Mouse (Mus musculus): ENCODE measurements around the gene Gm14443.
"Not testable (repeated sequence)": the region's sequence is repeated elsewhere in the genome, so short reads cannot be mapped to it uniquely, and the experiment has no call there.

Gm14443 gene

GRCm38 (mm10) chr2:175175401-175176180 is at the start of gene Gm14443:
TSS of gene Gm14443 (minus strand) at chr2:175175871.
- DNase-seq (ENCODE audit: low read depth, low spot score), result not testable (repeated sequence)

DNA sequence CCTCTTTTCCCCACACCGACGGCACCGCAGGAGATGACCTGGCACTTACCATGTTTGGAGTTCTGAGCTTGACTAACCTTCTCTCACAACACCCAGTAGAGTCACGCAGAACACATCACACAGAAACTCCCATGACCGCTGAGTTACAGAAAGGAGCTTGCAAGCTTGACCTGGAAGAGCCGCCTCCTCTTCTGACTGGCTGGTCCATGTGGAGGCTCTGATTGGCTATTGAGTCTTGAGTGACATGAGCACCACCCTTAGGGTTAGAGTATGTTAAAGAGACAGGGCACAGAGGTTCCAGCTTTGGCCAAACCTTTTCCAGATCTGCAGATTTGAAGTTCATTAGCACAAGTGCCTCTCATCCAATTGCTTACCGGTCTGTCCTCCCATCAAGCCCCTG is 31.1 kb upstream of the Gm14443 start, which contains the start of gene Gm14391:
Gm14391 (minus strand) TSS at position 186 of the 400 bp plus-strand sequence.
- not testable (repeated sequence) for DNase-seq (ENCODE audit: low read depth, low spot score)

- not testable (repeated sequence) for DNase-seq (ENCODE audit: low read depth, low spot score)
Measured at GRCm38 (mm10) chr2:175179008-175179407, 3.3 kb upstream of the Gm14443 start.

DNA sequence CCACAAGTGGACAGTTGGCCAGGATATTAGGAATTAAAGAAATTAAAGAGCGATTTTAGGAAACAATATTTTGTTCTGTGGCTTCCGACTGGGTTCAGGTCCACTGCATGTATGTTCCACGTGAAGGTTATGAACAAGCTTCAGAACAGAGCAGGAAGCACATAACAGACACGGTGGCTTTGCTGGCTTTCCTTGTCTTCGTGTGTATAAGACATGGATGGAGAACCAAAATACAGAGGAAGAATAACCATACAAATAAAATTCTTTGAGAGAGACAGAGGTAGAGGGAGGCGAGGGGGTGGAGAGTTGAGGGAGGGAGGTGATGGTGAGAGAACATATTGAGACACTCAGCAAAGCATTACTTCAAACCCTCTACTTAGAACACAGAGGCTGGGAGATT is 641 bp upstream of the Gm14443 start:
- DNase-seq (ENCODE audit: low read depth, low spot score), result no peak

DNA sequence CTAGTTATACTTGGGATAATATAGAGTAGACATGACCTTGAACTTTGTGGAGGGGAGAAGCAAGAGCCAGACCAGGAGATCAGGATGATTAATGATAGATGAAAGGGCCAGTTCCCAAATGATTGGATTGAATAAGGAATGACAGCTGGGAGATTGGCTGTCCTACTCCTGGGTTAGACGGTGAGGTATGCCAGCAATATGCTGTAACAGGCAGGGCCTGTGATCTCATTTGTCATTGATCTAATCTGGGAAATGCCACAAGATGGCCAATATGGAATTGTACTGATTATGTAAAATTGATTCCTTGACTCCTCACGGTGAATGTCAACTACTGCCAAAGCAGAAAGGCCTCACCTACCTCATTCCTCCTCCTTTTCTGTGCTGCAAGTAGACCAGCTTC is 1.6 kb downstream of the Gm14443 start:
- not testable (repeated sequence) for DNase-seq (ENCODE audit: low read depth, low spot score)

DNA sequence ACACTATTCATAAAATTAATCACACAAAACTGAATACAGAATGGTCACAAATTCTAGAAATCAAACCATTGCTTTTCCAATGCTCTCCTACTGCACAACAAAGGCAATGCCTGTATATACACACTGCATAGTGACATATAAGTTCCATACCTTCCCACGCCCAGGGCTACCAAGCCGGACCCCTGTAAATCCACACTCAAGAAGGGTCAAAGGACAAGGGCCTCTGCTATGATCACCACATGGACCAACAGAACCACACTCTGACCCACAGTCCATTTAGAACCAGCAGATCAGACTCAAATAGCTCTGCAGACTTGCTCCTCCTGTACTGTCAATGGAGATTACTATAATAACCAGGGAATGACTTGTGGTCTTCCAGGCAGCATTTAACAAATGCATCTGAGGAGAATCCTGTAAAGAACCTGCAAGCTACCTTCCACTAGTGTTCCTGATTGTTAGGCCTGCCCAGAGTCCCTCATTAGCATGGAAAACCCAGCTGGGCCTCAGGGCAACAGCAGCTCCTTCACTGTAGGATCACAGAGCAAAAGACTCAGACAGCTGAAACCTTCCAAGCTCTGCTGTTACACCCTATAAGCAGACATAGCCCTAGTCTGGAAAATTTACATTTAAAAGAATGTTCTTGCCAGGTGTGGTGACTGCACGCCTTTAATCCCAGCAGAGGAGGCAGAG is 2.6 kb downstream of the Gm14443 start:
- DNase-seq (ENCODE audit: low read depth, low spot score), result not testable (repeated sequence)

DNA sequence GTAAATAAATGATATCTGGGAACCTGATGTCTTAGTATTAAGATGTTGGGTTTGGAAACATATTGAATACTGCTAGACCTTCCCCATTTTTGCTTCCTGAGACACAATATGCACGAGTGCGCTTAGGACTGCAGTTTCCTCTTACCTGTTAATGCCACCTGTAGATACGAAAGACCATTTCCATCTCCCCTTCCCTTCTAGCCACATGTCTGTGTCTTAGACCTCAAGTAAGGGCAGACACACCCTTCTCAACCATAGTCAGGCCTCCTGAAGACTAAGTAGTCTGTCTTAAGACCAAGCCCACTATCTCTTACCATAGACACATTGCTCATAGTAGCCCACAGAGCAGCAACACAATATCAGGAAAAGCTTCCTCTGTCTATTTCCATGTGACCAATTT is 3.5 kb downstream of the Gm14443 start:
- DNase-seq (ENCODE audit: low read depth, low spot score), result no peak

GRCm38 (mm10) chr2:175166870-175167269 is 8.8 kb downstream of the Gm14443 start:
- DNase-seq (ENCODE audit: low read depth, low spot score), result not testable (repeated sequence)

DNA sequence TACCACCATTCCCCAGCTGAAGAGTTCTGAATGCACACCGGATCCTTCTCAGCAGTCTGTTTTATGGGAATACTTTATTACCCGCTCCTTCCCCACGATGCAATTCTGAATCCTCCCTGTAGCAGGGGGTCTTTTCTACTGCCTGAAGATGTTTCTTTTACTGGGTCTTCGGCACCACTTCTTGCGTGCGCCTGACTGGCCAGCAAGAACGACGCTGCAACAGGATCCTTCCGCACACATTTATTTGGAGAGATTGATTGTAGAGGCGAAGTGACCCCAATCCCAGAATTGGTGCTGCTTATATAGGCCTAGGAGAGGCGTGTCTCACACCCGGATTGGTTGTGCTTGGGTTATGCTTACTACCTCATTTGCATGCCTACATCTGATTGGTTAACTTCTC is 10.6 kb downstream of the Gm14443 start:
- DNase-seq (ENCODE audit: low read depth, low spot score), result not testable (repeated sequence)

DNA sequence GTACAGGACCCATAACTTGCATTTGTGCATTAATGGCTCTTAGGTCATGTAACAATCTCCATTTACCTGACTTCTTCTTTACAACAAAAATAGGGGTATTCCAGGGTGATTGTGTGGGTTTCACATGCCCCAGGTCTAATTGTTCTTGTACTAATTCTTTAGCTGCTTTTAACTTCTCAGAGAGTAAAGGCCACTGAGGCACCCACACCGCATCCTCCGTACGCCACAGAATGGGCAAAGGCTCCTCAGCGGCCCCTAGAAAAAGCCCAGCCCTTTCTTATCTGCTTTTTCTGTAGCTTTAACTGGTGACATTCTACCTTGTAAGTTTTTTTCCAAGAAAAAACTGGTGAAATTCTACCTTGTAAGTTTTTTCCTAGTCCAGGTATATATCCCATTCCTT is 14.2 kb downstream of the Gm14443 start:
- not testable (repeated sequence) for DNase-seq (ENCODE audit: low read depth, low spot score)

GRCm38 (mm10) chr2:175158642-175159041 is 17.0 kb downstream of the Gm14443 start:
- no peak for DNase-seq (ENCODE audit: low read depth, low spot score)

DNA sequence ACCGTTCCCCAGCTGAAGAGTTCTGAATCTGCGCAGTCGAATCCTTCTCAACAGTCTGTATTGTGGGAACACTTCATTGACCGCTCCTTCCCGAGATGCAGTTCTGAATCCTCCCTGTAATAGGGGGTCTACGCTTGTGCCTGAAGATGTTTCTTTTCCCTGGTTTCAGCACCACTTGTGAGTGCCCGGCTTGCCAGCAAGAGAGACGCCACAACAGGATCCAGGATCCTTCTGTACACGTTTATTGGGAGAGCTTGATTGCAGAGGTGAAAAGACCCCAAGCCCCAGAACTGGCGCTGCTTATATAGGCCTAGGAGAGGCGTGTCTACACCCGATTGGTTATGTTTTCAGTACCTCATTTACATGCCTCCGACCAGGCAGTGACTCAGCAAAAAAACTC is 19.0 kb downstream of the Gm14443 start:
- no peak for DNase-seq (ENCODE audit: low read depth, low spot score)

DNA sequence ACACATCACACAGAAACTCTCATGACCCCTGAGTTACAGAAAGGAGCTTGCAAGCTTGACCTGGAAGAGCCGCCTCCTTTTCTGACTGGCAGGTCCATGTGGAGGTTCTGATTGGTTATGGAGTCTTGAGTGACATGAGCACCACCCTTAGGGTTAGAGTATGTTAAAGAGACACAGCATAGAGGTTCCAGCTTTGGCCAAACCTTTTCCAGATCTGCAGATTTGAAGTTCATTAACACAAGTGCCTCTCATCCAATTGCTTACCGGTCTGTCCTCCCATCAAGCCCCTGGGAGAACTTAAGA is 33.7 kb downstream of the Gm14443 start, which contains the start of gene Gm14399:
Gm14399 (minus strand) TSS at position 20 of the 303 bp plus-strand sequence.
- DNase-seq (ENCODE audit: low read depth, low spot score), result not testable (repeated sequence)

- not testable (repeated sequence) for DNase-seq (ENCODE audit: low read depth, low spot score)
Measured at GRCm38 (mm10) chr2:175141118-175141992, 34.3 kb downstream of the Gm14443 start.

DNA sequence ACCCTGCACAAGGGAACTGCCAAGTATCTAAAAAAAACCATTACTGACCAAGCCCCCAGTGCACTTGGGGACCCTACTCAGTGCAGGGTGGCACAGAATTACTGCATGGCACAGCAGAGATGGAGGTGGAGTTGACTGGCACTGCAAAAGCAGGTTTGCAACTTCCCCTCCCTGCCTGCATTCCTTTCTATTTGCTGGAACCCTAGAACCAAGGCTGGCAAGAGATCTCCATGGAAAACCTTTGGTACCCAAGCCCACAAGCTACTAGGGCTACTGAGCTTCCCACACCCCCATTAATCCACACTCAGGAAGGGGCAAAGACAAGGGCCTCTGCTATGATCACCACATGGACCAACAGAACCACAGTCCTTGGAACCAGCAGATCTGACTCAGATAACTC is 35.0 kb downstream of the Gm14443 start:
- DNase-seq (ENCODE audit: low read depth, low spot score), result not testable (repeated sequence)
